Mouse (Mus musculus): ENCODE measurements around the gene Edil3. TPM values are rescaled to one million over a fixed set of nuclear protein-coding genes. Genes with fewer than 3 reads are reported as not detected.
A peak's percentile ranks its signal among the peaks of the same experiment; 100 is the strongest.

The Edil3 gene
- 2.6 and 3.0 TPM in 2 replicates for total RNA-seq (2021)
- long read RNA-seq, experiment 1, full-length matches to known transcripts = 3 of 4 reads
- long read RNA-seq, experiment 1, partial matches to known transcripts = 1 of 4 reads
- long read RNA-seq, experiment 1, other reads (novel, unspliced or antisense) = 0 of 4 reads
- long read RNA-seq, experiment 2, full-length matches to known transcripts = 2 of 3 reads
- long read RNA-seq, experiment 2, partial matches to known transcripts = 0 of 3 reads
- long read RNA-seq, experiment 2, other reads (novel, unspliced or antisense) = 1 of 3 reads

- DNase-seq = peak; percentile 33
Observed at GRCm38 (mm10) chr13:88821440-88822331, at the start of gene Edil3. Gene Edil3 (plus strand): TSS chr13:88821472.

GRCm38 (mm10) chr13:88799186-88799585 is 22.1 kb upstream of the Edil3 start:
- DNase-seq = no peak

GRCm38 (mm10) chr13:88801006-88801405 is 20.3 kb upstream of the Edil3 start:
- no peak for DNase-seq

- DNase-seq = no peak
Observed at GRCm38 (mm10) chr13:88805838-88806237, 15.4 kb upstream of the Edil3 start.

GRCm38 (mm10) chr13:88806269-88806668 is 15.0 kb upstream of the Edil3 start:
- no peak for DNase-seq

- DNase-seq = no peak
Observed at GRCm38 (mm10) chr13:88810097-88810496, 11.2 kb upstream of the Edil3 start.

GRCm38 (mm10) chr13:88820686-88821308 is 475 bp upstream of the Edil3 start:
- DNase-seq = no peak

GRCm38 (mm10) chr13:88822332-88822895 is 1.1 kb downstream of the Edil3 start:
- no peak for DNase-seq

- no peak for DNase-seq
Observed at GRCm38 (mm10) chr13:88822976-88823521, 1.8 kb downstream of the Edil3 start.

- DNase-seq = peak; percentile 20
Observed at GRCm38 (mm10) chr13:88823522-88824419, 2.5 kb downstream of the Edil3 start.

- no peak for DNase-seq
Observed at GRCm38 (mm10) chr13:88824441-88824840, 3.2 kb downstream of the Edil3 start.

GRCm38 (mm10) chr13:88828362-88828761 is 7.1 kb downstream of the Edil3 start:
- no peak for DNase-seq

GRCm38 (mm10) chr13:88833732-88834131 is 12.5 kb downstream of the Edil3 start:
- DNase-seq = no peak

GRCm38 (mm10) chr13:88849739-88850138 is 28.5 kb downstream of the Edil3 start:
- no peak for DNase-seq

- no peak for DNase-seq
Observed at GRCm38 (mm10) chr13:88879960-88880359, 58.7 kb downstream of the Edil3 start.

GRCm38 (mm10) chr13:88890728-88891127 is 69.5 kb downstream of the Edil3 start:
- DNase-seq = no peak

- DNase-seq = no peak
Observed at GRCm38 (mm10) chr13:88900046-88900445, 78.8 kb downstream of the Edil3 start.

- DNase-seq = no peak
Observed at GRCm38 (mm10) chr13:88907405-88907804, 86.1 kb downstream of the Edil3 start.

GRCm38 (mm10) chr13:88908187-88908586 is 86.9 kb downstream of the Edil3 start:
- DNase-seq = no peak

GRCm38 (mm10) chr13:88916503-88916902 is 95.2 kb downstream of the Edil3 start:
- DNase-seq = no peak

GRCm38 (mm10) chr13:88929626-88930025 is 108.4 kb downstream of the Edil3 start:
- DNase-seq = no peak

All from adrenal gland, postnatal 14 days (tissue).